Mouse (Mus musculus) thymus, postnatal 10 days (tissue): Measurements from ENCODE around the gene Olfr305.
"Not testable (repeated sequence)": the region's sequence is repeated elsewhere in the genome, so short reads cannot be mapped to it uniquely, and the experiment has no call there.

Experiments used
- DNase-seq, 2 experiments: peaks; one replicate each; pipeline ENCODE4 v3.0.0; 2021; ENCODE audit warnings: low spot score in 2 of 2

The Olfr305 gene

GRCm38 (mm10) chr7:86366828-86367227 lies at the start of gene Olfr305:
Olfr305 (minus strand) TSS chr7:86366928.
- DNase-seq = no peak

DNA sequence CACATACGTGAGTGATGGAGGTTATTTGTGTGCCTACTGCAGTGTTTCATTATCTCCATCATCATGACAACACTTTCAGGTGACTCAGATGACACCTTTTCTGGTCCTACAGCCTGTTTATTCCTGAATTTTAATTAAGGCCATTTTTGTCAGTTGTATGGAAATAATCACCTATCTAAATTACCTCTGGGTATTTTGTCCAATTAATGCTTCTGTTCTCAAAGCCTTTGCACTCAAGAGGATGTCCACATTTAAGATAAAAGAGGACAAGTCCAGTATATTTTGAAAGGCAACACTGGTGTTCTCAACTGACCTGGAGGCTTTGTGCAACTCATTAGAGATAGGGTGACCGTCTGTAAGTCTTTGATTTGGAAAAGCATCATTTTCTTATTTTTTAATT lies 36.8 kb upstream of the Olfr305 start, which contains the start of gene Olfr301:
Olfr301 (plus strand) TSS at position 301 of the 400 bp plus-strand sequence.
- no peak for DNase-seq

GRCm38 (mm10) chr7:86397689-86398088 lies 31.0 kb upstream of the Olfr305 start, which contains the start of gene Olfr303:
Olfr303 (minus strand) TSS chr7:86397789.
- DNase-seq = no peak

DNA sequence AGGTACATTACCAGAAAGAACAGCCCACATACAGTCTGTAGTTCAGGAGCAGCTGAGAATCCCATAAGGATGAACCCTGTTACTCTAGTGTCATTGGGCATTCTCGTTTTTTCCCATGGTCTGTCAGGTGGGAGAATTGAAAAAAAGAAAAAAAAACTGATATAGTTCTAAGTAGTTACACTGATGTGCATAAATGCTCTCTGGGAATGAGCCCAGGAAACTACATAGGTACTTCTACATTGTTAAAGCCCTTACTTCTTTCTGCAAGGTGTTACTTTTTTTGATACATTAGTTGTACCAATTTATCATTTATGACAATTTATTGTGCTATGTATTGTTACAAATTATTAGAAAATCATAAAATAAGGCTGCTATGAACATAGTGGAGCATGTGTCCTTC lies 19.8 kb upstream of the Olfr305 start, which contains the start of gene Olfr304:
Olfr304 (minus strand) TSS at position 101 of the 400 bp plus-strand sequence.
- no peak for DNase-seq

DNA sequence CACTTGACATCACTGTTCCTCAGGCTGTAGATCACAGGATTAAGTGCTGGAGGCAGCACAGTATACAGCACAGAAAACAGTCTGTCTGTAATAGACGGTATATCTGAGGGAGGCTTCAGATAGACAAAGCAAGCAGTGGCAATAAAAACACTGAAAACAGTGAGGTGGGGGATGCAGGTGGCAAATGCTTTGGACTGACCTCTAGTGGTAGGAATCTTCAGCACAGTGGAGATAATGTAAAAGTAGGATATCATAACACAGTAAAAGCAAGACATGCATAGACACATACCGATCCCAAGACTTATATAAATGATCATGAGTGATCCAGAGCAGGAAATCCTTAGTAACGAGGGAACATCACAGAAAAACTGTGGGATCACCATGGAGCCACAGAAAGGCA lies 19.0 kb upstream of the Olfr305 start:
- no peak for DNase-seq

DNA sequence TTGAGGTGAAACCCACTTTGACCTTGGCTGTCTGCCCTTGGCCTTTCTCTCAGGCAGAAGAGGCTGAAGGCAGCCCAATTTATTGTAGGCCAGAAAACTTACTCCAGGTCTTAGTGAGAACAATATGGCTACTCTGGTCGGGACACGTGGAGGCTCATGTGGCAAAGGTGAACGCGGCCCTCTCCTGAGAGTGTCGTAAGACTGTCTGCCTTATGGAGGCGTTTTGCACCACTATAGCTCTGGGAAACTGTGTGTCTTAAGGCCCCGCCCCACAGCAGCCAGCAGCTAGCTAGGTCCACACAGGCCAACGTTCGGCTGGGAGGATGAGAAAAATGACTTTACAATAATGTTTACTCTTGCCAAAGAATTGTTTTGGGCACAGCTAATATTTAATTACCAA lies 20.4 kb downstream of the Olfr305 start:
- not testable (repeated sequence) for DNase-seq

- no peak for DNase-seq
These were observed 22.5 kb downstream of the Olfr305 start for GRCm38 (mm10) chr7:86344253-86344652.

GRCm38 (mm10) chr7:86342881-86343565 lies 23.7 kb downstream of the Olfr305 start:
- DNase-seq = no peak

GRCm38 (mm10) chr7:86337486-86337885 lies 29.2 kb downstream of the Olfr305 start, which contains the start of gene Olfr307:
Olfr307 (minus strand) TSS chr7:86337586.
- DNase-seq = no peak

- no peak for DNase-seq
These were observed 41.2 kb downstream of the Olfr305 start, which contains the start of gene Olfr308 for GRCm38 (mm10) chr7:86325530-86325929. Olfr308 (minus strand) TSS chr7:86325630.

GRCm38 (mm10) chr7:86321323-86321722 lies 45.4 kb downstream of the Olfr305 start:
- DNase-seq = no peak

- no peak for DNase-seq
These were observed 53.1 kb downstream of the Olfr305 start, which contains the start of gene Olfr309 for GRCm38 (mm10) chr7:86313608-86314007. Olfr309 (minus strand) TSS chr7:86313708.
